ENCODE assay signal across 8 mouse cellular contexts in genomic region chr9:55325564-55326514, GRCm38 (mm10). TPM values are rescaled to one million over a fixed set of nuclear protein-coding genes. Genes with fewer than 3 reads are reported as not detected.
A peak's percentile ranks its signal among the peaks of the same experiment; 100 is the strongest.
DNase-seq lines count a peak whose midpoint lies in the region; ATAC-seq and TF ChIP-seq lines count a peak whose summit lies in the region.

No protein-coding gene starts in this region.

- no peaks in the 10 kb centered on the region for H3K79me2 ChIP-seq in C2C12 (ENCODE audit: control insufficient read depth, insufficient read depth)

- peaks cover 5% of the 10 kb centered on the region; the same call in 1 of the 2 replicates for H3K4me1 ChIP-seq in heart, embryonic 10.5 days
- 0 out of 2 replicates have a peak, but pooled peaks cover 4% of the 10 kb centered on the region for H3K4me1 ChIP-seq in forebrain, embryonic 11.5 days (replicated peaks; ENCODE audit: control insufficient read depth, insufficient read depth, low read length)
- no peaks in the 10 kb centered on the region for H3K4me1 ChIP-seq in liver, embryonic 14.5 days (replicated peaks; ENCODE audit: control insufficient read depth in 2 of 2, insufficient read depth in 2 of 2, low read length in 1 of 2)

- no peaks in the 10 kb centered on the region for H3K9me3 ChIP-seq in heart, embryonic 10.5 days
- no peaks in the 10 kb centered on the region for H3K9me3 ChIP-seq in forebrain, embryonic 11.5 days (ENCODE audit: control insufficient read depth, low read length)
- H3K9me3 ChIP-seq in liver, embryonic 14.5 days (ENCODE audit: control insufficient read depth, low read length) = no peaks in the 10 kb centered on the region

- peak overlapping the region; percentile 72 for H3K4me3 ChIP-seq in heart, embryonic 10.5 days
- H3K4me3 ChIP-seq in C2C12 (ENCODE audit: insufficient read depth, poor library complexity, severe bottlenecking) = no peak overlapping the region
- peak overlapping the region; percentile 63 for H3K4me3 ChIP-seq in forebrain, embryonic 11.5 days (ENCODE audit: low read depth, low read length)
- peak overlapping the region; percentile 66 to 67 for H3K4me3 ChIP-seq in liver, embryonic 14.5 days (ENCODE audit: insufficient read depth in 1 of 2, low read depth in 2 of 2, low read length in 2 of 2)

- H3K79me3 ChIP-seq in C2C12 (ENCODE audit: low read depth) = no peaks in the 10 kb centered on the region

- H3K9ac ChIP-seq in forebrain, embryonic 11.5 days (ENCODE audit: low read length) = peak overlapping the region; percentile 70
- H3K9ac ChIP-seq in liver, embryonic 14.5 days (replicated peaks) = no peak overlapping the region; the same call in 1 of the 2 replicates

- no peak for TF ChIP-seq CTCF in C2C12 (IDR thresholded peaks at IDR 0.05; ENCODE audit: control insufficient read depth, insufficient read depth, insufficient read length)
- no peak for TF ChIP-seq CTCF in liver, embryonic 14.5 days (IDR thresholded peaks at IDR 0.05; ENCODE audit: low read depth)

- no peak for TF ChIP-seq EP300 in liver, embryonic 14.5 days (IDR thresholded peaks at IDR 0.05; ENCODE audit: low read depth)

- no peak for DNase-seq in heart, embryonic 10.5 days (ENCODE audit: low spot score)
- no peak for DNase-seq in heart, postnatal 25 days (ENCODE audit: low spot score)
- DNase-seq in forebrain, embryonic 11.5 days (ENCODE audit: low spot score) = no peak
- no peak for DNase-seq in liver, embryonic 14.5 days (ENCODE audit: low read depth in 3 of 3, low spot score in 3 of 3)
- DNase-seq in urinary bladder, postnatal 4 days (ENCODE audit: low spot score in 2 of 2) = no peak
- no peak for DNase-seq in urinary bladder, postnatal 14 days (ENCODE audit: low spot score)

- 20% methylated on average over 18 of the region's 18 CpGs for WGBS in heart, embryonic 10.5 days
- 15% methylated on average over 18 of the region's 18 CpGs for WGBS in forebrain, embryonic 11.5 days
- WGBS in liver, embryonic 14.5 days (ENCODE audit: insufficient replicate concordance) = 14% methylated on average over 18 of the region's 18 CpGs

- intact Hi-C loops in heart, postnatal 25 days (cut with DNase I) = loop anchor here (5.0 kb wide), 1 partner anchor 179 kb away; the partner anchor contains the start of gene Ube2q2

- H3K4me2 ChIP-seq in forebrain, embryonic 11.5 days (ENCODE audit: low read depth, low read length, severe bottlenecking) = peak overlapping the region; percentile 83
- peak overlapping the region; percentile 74 for H3K4me2 ChIP-seq in liver, embryonic 14.5 days (ENCODE audit: low read depth)

- peaks cover 66% of the 10 kb centered on the region for H3K27me3 ChIP-seq in heart, embryonic 10.5 days (ENCODE audit: insufficient read depth, poor library complexity, severe bottlenecking)
- peaks cover 57% of the 10 kb centered on the region for H3K27me3 ChIP-seq in C2C12 (ENCODE audit: control insufficient read depth, insufficient read depth, insufficient read length)
- peaks cover 15% of the 10 kb centered on the region for H3K27me3 ChIP-seq in forebrain, embryonic 11.5 days (ENCODE audit: control insufficient read depth, insufficient read depth, low read length)
- H3K27me3 ChIP-seq in liver, embryonic 14.5 days (ENCODE audit: control insufficient read depth, insufficient read depth, low read length) = peaks cover 65% of the 10 kb centered on the region

- no peaks in the 10 kb centered on the region for H3K36me3 ChIP-seq in heart, embryonic 10.5 days
- H3K36me3 ChIP-seq in C2C12 (ENCODE audit: control insufficient read depth, insufficient read depth) = no peaks in the 10 kb centered on the region
- no peaks in the 10 kb centered on the region for H3K36me3 ChIP-seq in forebrain, embryonic 11.5 days (ENCODE audit: control insufficient read depth, insufficient read depth, low read length)
- H3K36me3 ChIP-seq in liver, embryonic 14.5 days (replicated peaks; ENCODE audit: control insufficient read depth, insufficient read depth, low read depth) = no peaks in the 10 kb centered on the region

- no peak for ATAC-seq in forebrain, embryonic 11.5 days (replicated peaks; ENCODE audit: low FRiP score)
- no peak for ATAC-seq in liver, embryonic 14.5 days (ENCODE audit: insufficient read depth)
- no peak for ATAC-seq in inflammation-experienced regulatory T-cells, adult 6 months

- peak overlapping the region; percentile 33 for H3ac ChIP-seq in C2C12 (ENCODE audit: control insufficient read depth, insufficient read length, low read depth)

- H3K27ac ChIP-seq in heart, embryonic 10.5 days = peak overlapping the region; percentile 87
- no peak overlapping the region for H3K27ac ChIP-seq in forebrain, embryonic 11.5 days (ENCODE audit: low read depth, low read length)
- no peak overlapping the region for H3K27ac ChIP-seq in liver, embryonic 14.5 days

TF ChIP-seq in C2C12, 6 proteins besides CTCF, POLR2A, EP300 and RAD21:
- TF ChIP-seq MAX (IDR thresholded peaks at IDR 0.05) (no peak), MYOD1 (IDR thresholded peaks at IDR 0.05; ENCODE audit: control insufficient read depth, insufficient read length, low read depth) (no peak), USF1 (IDR thresholded peaks at IDR 0.05; ENCODE audit: low read depth) (no peak), FOSL1 (IDR thresholded peaks at IDR 0.05; ENCODE audit: insufficient read depth, low read length, poor library complexity, severe bottlenecking) (no peak), MYOG (IDR thresholded peaks at IDR 0.05; ENCODE audit: control insufficient read depth, extremely low read depth, insufficient read length) (no peak), CEBPB (IDR thresholded peaks at IDR 0.05; ENCODE audit: low read depth) (no peak)

RNA-seq across cellular contexts. Expression of gene Nrg4, which starts 0.8 kb away (rescaled TPM):
- polyA plus RNA-seq in heart, embryonic 10.5 days (2016; fragmentation: Nextera tagmentation; extraction: Ambion mirVana) = 1.3 and 1.4 TPM in 2 replicates
- 1 to 10 TPM; 1.2 TPM for total RNA-seq in heart, postnatal 25 days (2021)
- 0.15 TPM for polyA plus RNA-seq in C2C12 (2012; fragmentation: generic; extraction: Trizol)
- 1.2 and 1.3 TPM in 2 replicates for polyA plus RNA-seq in forebrain, embryonic 11.5 days (2014; fragmentation: Nextera tagmentation; extraction: Ambion mirVana)
- polyA plus RNA-seq in liver, embryonic 14.5 days (2012; rRNA removed) = 0.34 and 0.39 TPM in 2 replicates
- 0.52 and 1.1 TPM in 2 replicates for polyA plus RNA-seq in liver, embryonic 14.5 days (2014; fragmentation: Nextera tagmentation; extraction: Ambion mirVana)
- polyA plus RNA-seq in inflammation-experienced regulatory T-cells, adult 6 months (2017; shearing (Covaris generic)) = 1 to 10 TPM; 2.8 to 6.7 (median 4.7) TPM

RNA-seq across cellular contexts. Expression of gene Tmem266, which starts 0.9 kb away (rescaled TPM):
- polyA plus RNA-seq in heart, embryonic 10.5 days (2016; fragmentation: Nextera tagmentation; extraction: Ambion mirVana) = 0.11 and 0.13 TPM in 2 replicates
- total RNA-seq in heart, postnatal 25 days (2021) = 1 to 10 TPM; 1.8 to 1.9 TPM
- polyA plus RNA-seq in C2C12 (2012; fragmentation: generic; extraction: Trizol) = not detected
- 0.21 TPM in 1 of 2 replicates, not detected in the other for polyA plus RNA-seq in forebrain, embryonic 11.5 days (2014; fragmentation: Nextera tagmentation; extraction: Ambion mirVana)
- not detected in 2 replicates for polyA plus RNA-seq in liver, embryonic 14.5 days (2012; rRNA removed)
- polyA plus RNA-seq in liver, embryonic 14.5 days (2014; fragmentation: Nextera tagmentation; extraction: Ambion mirVana) = not detected in 2 replicates
- polyA plus RNA-seq in inflammation-experienced regulatory T-cells, adult 6 months (2017; shearing (Covaris generic)) = not detected
